Mouse (Mus musculus) hindbrain, postnatal 0 days (tissue): ENCODE measurements around the gene Clk3. TPM values are rescaled to one million over a fixed set of nuclear protein-coding genes. Genes with fewer than 3 reads are reported as not detected.
A peak's percentile ranks its signal among the peaks of the same experiment; 100 is the strongest.

Experiments used
- ATAC-seq: fragments of 200-750 bp; cut with Nextera tagmentation; 2 replicates; pipeline ENCODE4 v1.8.0; 2017; ENCODE audit warnings: mild to moderate bottlenecking, moderate TSS enrichment, moderate library complexity
- DNase-seq: peaks from one replicate; pipeline ENCODE4 v3.0.0-alpha.2; 2015; ENCODE audit warnings: low spot score
- H3K27ac ChIP-seq: fragments of 300-500 bp; sonication (generic); 2 replicates; pipeline ENCODE4 v1.5.1; 2014; ENCODE audit warnings: mild to moderate bottlenecking
- H3K27me3 ChIP-seq: fragments of 300-500 bp; sonication (generic); 2 replicates; pipeline ENCODE4 v1.6.1; 2014; ENCODE audit warnings: low read length, mixed read lengths; ENCODE audit not compliant: insufficient read depth
- H3K36me3 ChIP-seq: fragments of 300-500 bp; sonication (generic); 2 replicates; pipeline ENCODE4 v1.6.1; 2014; ENCODE audit warnings: low read length, mixed read lengths; ENCODE audit not compliant: insufficient read depth
- H3K4me1 ChIP-seq: fragments of 300-500 bp; sonication (generic); 2 replicates; pipeline ENCODE4 v1.6.1; 2014; ENCODE audit warnings: antibody characterized with exemption, low read length, mixed read lengths; ENCODE audit not compliant: insufficient read depth
- H3K4me2 ChIP-seq: fragments of 300-500 bp; sonication (generic); 2 replicates; pipeline ENCODE4 v1.6.1; 2014; ENCODE audit warnings: low read depth, mild to moderate bottlenecking, low read length, moderate library complexity, mixed read lengths
- H3K4me3 ChIP-seq: fragments of 300-500 bp; sonication (generic); 2 replicates; pipeline ENCODE4 v1.5.1; 2014; ENCODE audit warnings: low read length
- H3K9ac ChIP-seq: fragments of 300-500 bp; sonication (generic); replicated peaks from 2 replicates; pipeline ENCODE4 v1.6.1; 2014; ENCODE audit warnings: mild to moderate bottlenecking, low read length, moderate library complexity, mixed read lengths
- H3K9me3 ChIP-seq: fragments of 300-500 bp; sonication (generic); 2 replicates; pipeline ENCODE4 v1.6.1; 2016; ENCODE audit warnings: low read length, mixed read lengths
- CTCF ChIP-seq: IDR thresholded peaks from 2 replicates; pipeline ENCODE4 v1.5.1; 2016; ENCODE audit warnings: antibody characterized with exemption, control low read depth, low read depth
- WGBS: fragments of 180-500 bp; shearing (Covaris S2); extraction: QIAGEN DNeasy Blood & Tissue Kit; methylation state at CpG from one replicate; pipeline ENCODE4 v1.1.7; 2014; 5-methylcytosine and 5-hydroxymethylcytosine counted together
- polyA plus RNA-seq: library from polyadenylated mRNA; unstranded; fragments of >200 nt; fragmentation: Nextera tagmentation; extraction: Ambion mirVana; gene quantifications from 2 replicates; pipeline ENCODE4 v1.2.1, GENCODE M21; 2015
- total RNA-seq: library from RNA; depleted of rRNA; stranded (reverse); fragments of >200 nt; gene quantifications from 2 replicates; pipeline ENCODE4 v1.2.3, GENCODE M21; 2014

The Clk3 gene
- total and polyA plus RNA-seq, 2 experiments from 2014 or later = 52.7 to 76.3 TPM

DNA sequence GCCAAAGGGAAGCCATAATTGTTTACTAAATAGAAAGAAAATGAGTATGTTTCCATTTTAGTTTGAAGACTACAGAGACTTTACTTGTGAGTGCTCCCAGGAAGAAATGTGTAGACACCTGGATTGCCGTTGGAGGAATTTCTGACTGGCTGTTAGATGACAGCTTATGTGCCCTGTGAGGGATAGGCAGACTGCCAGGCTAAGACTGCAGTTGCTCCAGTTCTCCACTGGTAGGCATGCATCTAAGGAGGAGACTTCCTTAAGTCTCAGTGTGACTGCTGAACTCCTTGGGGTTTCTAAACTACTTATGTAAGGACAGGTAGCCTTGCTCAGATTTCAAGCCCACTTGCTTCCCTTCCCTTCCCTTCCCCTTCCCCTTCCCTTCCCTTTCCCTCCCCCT is 37.3 kb downstream of the Clk3 start:
- 82% methylated on average over 1 of the region's 1 CpGs for WGBS

DNA sequence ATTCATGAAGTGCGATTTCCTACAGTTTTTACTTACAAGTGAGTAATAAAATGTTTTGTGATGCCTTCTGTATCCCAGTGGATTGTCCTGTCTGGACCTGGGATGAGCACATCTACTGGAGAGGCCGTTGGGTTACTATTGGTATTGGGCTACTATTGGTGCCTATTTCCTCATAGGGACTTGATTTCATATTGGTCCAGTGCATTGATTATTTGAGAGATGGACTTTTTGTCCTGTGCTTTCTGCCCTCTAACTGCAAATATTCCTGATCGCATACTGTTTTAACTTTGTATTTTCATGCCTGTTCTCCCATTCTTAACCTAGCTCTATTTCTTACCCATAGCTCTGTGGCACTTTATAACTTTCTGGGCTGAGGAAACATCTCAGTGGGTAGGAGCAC is 41.0 kb downstream of the Clk3 start:
- TF ChIP-seq CTCF = no peak
- Histone ChIP-seq H3K4me3 (no peak overlapping the region), H3K27me3 (no peaks in the 10 kb centered on the region), H3K9ac (no peak overlapping the region), H3K4me2 (no peak overlapping the region), H3K27ac (no peak overlapping the region), H3K4me1 (no peaks in the 10 kb centered on the region), H3K9me3 (no peaks in the 10 kb centered on the region), H3K36me3 (peaks cover 1% of the 10 kb centered on the region)
- no peak for DNase-seq
- ATAC-seq = no peak
- WGBS = 94% methylated on average over 3 of the region's 3 CpGs

More for the DNA sequence above, 37.3 kb downstream of the Clk3 start:
- Histone ChIP-seq H3K4me1 (no peaks in the 10 kb centered on the region), H3K36me3 (peaks cover 3% of the 10 kb centered on the region; the same call in 1 of the 2 replicates), H3K27me3 (no peaks in the 10 kb centered on the region), H3K9ac (no peak overlapping the region), H3K27ac (no peak overlapping the region), H3K9me3 (no peaks in the 10 kb centered on the region), H3K4me2 (no peak overlapping the region), H3K4me3 (no peak overlapping the region)
- peak; percentile 28; the same call in 1 of the 2 replicates for TF ChIP-seq CTCF
- DNase-seq (no peak), ATAC-seq (no peak)

DNA sequence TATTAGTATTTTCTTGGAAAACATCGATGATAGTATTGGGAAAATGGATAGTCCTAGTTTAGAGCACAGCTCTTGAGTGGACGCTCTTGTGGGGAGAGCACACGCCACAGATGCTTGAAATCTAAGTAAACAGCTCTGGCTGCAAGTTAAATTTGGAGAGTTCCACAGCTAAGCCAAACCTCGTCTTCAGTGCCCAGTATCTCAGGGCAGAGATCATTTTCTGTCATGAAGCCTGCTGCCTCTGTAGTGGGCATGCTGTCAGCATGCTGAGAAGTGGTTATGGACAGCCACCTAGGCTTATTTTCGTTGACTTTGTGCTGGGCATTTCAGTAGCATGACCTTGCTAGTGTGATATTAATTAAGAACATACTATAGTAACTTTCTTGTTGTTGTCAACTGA is 41.9 kb downstream of the Clk3 start:
- ATAC-seq (no peak), DNase-seq (no peak)
- no peak overlapping the region for H3K4me2 ChIP-seq
- no peak for TF ChIP-seq CTCF
- H3K9ac ChIP-seq = no peak overlapping the region
- 79% methylated on average over 5 of the region's 5 CpGs for WGBS
- H3K27ac ChIP-seq = peak overlapping the region; percentile 45; the same call in 1 of the 2 replicates
- no peaks in the 10 kb centered on the region; the same call in none of the 2 replicates for H3K36me3 ChIP-seq
- no peak overlapping the region for H3K4me3 ChIP-seq
- H3K9me3 ChIP-seq = no peaks in the 10 kb centered on the region
- no peaks in the 10 kb centered on the region for H3K4me1 ChIP-seq
- no peaks in the 10 kb centered on the region for H3K27me3 ChIP-seq

DNA sequence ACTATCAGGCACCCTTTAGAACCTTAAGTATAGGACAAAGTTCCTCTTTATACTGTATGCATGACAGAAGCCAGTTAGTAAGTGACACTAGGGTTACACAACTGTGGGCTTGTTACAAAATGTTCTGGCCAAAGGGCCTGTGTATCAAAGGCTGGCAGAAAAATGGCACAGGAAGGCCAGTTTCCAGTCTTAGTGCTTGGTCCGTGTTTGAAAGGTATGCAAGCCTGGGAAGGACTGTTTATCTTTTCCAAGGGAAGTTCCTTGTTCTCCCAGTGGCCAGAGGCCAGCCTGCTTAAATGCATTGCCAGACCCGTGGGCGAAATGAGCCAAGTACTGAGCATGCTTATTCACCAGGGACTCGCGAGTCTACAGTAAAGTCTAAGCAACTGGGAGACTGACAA is 42.3 kb downstream of the Clk3 start:
- ATAC-seq (peak; percentile 80; the same call in 1 of the 2 replicates), DNase-seq (peak; percentile 78)
- Histone ChIP-seq H3K9ac (no peak overlapping the region), H3K4me3 (no peak overlapping the region), H3K27me3 (no peaks in the 10 kb centered on the region), H3K36me3 (peaks cover 3% of the 10 kb centered on the region), H3K4me2 (no peak overlapping the region), H3K9me3 (no peaks in the 10 kb centered on the region), H3K4me1 (no peaks in the 10 kb centered on the region), H3K27ac (peak overlapping the region; percentile 45; the same call in 1 of the 2 replicates)
- 55% methylated on average over 5 of the region's 5 CpGs for WGBS
- TF ChIP-seq CTCF = no peak

DNA sequence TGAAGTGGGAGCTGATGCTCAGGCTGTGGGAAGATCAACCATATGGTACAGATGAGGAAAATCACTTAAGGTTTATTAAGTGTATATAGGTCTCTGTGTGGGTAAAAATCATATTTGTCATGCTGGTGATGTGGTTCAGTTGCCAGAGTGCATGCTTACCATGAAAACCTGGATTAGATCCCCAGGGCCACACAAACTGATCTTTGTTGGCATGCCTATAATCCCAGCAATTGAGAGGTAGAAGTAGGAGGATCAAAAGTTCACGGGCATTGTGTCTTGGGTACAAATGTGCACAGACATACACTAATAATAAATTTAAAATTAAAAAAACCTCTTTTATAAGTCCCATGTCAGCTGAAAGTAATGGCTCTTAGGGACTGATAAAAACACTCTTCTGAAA is 43.3 kb downstream of the Clk3 start:
- Histone ChIP-seq H3K9me3 (no peaks in the 10 kb centered on the region), H3K4me1 (no peaks in the 10 kb centered on the region), H3K4me2 (no peak overlapping the region), H3K27ac (0 out of 2 replicates have a peak overlapping the region, but pooled peaks have one; percentile 28), H3K36me3 (peaks cover 8% of the 10 kb centered on the region), H3K9ac (no peak overlapping the region), H3K27me3 (no peaks in the 10 kb centered on the region), H3K4me3 (no peak overlapping the region)
- DNase-seq (no peak), ATAC-seq (no peak)
- 94% methylated on average over 1 of the region's 1 CpGs for WGBS
- no peak for TF ChIP-seq CTCF

DNA sequence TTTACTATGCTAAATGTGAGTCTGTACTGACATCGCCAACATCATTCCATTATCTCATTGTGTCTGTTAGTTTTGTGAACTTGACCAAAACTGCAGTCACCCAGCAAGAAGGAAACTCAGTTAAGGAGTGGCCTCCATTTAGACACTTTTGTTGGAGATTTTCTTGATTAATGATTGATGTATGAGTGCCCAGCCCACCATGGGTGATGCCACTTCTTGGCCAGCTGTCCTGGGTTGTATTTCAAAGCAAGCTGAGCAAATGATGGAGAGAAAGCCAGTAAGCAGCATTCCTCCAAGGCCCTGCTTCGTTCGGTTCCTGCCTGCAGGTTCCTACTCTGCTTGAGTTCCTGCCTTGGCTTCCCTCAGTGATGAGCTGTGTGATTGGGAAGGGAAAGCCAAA is 44.9 kb downstream of the Clk3 start:
- DNase-seq (no peak), ATAC-seq (no peak)
- 88% methylated on average over 3 of the region's 3 CpGs for WGBS
- Histone ChIP-seq H3K4me1 (no peaks in the 10 kb centered on the region), H3K9ac (no peak overlapping the region), H3K27ac (no peak overlapping the region), H3K4me2 (no peak overlapping the region), H3K27me3 (no peaks in the 10 kb centered on the region), H3K9me3 (no peaks in the 10 kb centered on the region), H3K36me3 (peaks cover 19% of the 10 kb centered on the region), H3K4me3 (no peak overlapping the region)
- no peak for TF ChIP-seq CTCF

DNA sequence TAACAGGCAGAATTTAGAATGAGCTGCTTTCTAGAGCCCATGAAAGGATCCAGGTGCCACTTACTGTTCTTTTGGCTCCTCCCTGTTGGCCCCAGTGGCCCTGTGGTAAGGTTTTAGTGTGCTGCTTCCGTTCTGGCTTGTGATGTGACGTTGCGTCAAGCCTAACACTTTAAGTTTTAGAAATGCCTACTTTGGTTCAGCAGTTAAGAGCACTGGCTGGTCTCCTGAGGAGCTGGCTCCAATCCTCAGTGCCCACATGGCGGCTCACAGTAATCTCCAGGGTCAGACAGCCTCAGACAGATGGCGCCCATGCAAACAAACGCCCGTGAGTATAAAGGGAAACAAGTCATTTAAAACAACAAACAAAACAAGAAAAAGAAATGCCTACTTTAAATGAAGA is 47.3 kb downstream of the Clk3 start:
- no peak for ATAC-seq
- DNase-seq = peak; percentile 24
- Histone ChIP-seq H3K27ac (no peak overlapping the region), H3K9me3 (no peaks in the 10 kb centered on the region), H3K9ac (no peak overlapping the region), H3K27me3 (no peaks in the 10 kb centered on the region), H3K4me2 (no peak overlapping the region), H3K4me1 (no peaks in the 10 kb centered on the region), H3K4me3 (no peak overlapping the region), H3K36me3 (peaks cover 35% of the 10 kb centered on the region)
- 63% methylated on average over 7 of the region's 7 CpGs for WGBS
- no peak for TF ChIP-seq CTCF
